Mouse (Mus musculus) heart, adult 18-20 months (tissue): ENCODE results near the gene Gbf1. TPM values are rescaled to one million over a fixed set of nuclear protein-coding genes. Genes with fewer than 3 reads are reported as not detected.
"Not testable (repeated sequence)": the region's sequence is repeated elsewhere in the genome, so short reads cannot be mapped to it uniquely, and the experiment has no call there.

Source experiments
- DNase-seq, 2 experiments: peaks; one replicate each; pipeline ENCODE4 v3.0.0; 2021 to 2022; ENCODE audit warnings: mixed read lengths in 1 of 2
- long read RNA-seq, 2 experiments: library from polyadenylated mRNA; stranded (forward); transcript quantifications; one replicate each; pipeline ENCODE4 v2.0.0; 2021
- total RNA-seq, 2 experiments: library from RNA; stranded (reverse); gene quantifications; 2 replicates each; pipeline ENCODE4 v1.2.3; 2021

Gbf1 gene
- 10 to 100 TPM; 38.4 to 41.8 TPM for total RNA-seq
- long read RNA-seq, experiment 1, full-length matches to known transcripts = 2 of 18 reads
- long read RNA-seq, experiment 1, partial matches to known transcripts = 12 of 18 reads
- long read RNA-seq, experiment 1, other reads (novel, unspliced or antisense) = 4 of 18 reads
- long read RNA-seq, experiment 2, partial matches to known transcripts = 2 of 3 reads
- long read RNA-seq, experiment 2, other reads (novel, unspliced or antisense) = 1 of 3 reads

GRCm38 (mm10) chr19:46152127-46152803, at the start of gene Gbf1:
Gene Gbf1, plus strand, starts transcription at chr19:46152509.
- DNase-seq = peak; percentile 97 to 99

- DNase-seq = no peak
Measured at GRCm38 (mm10) chr19:46103437-46104186, 48.7 kb upstream of the Gbf1 start.

DNA sequence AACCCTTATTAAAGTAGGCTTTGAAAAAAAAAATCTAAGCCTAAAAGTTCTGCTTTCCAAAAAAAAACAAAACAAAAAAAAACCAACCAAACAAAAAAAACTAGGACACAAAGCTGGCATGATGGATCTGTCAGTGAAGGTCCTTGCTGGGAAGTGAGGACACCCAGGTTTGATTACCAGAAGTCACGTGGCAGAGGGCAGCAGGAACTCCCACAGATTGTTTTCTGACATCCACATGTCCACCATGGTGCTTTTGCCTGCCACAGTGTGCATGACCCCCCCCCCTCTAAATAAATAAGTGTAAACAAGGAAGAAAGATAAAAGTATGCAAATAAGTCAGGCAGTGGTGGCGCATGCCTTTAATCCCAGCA, 48.1 kb upstream of the Gbf1 start:
- no peak for DNase-seq

- no peak for DNase-seq
Measured at GRCm38 (mm10) chr19:46110214-46110613, 42.1 kb upstream of the Gbf1 start.

- DNase-seq = no peak
Measured at GRCm38 (mm10) chr19:46110781-46111180, 41.5 kb upstream of the Gbf1 start.

- DNase-seq = no peak
Measured at GRCm38 (mm10) chr19:46114617-46115016, 37.7 kb upstream of the Gbf1 start.

DNA sequence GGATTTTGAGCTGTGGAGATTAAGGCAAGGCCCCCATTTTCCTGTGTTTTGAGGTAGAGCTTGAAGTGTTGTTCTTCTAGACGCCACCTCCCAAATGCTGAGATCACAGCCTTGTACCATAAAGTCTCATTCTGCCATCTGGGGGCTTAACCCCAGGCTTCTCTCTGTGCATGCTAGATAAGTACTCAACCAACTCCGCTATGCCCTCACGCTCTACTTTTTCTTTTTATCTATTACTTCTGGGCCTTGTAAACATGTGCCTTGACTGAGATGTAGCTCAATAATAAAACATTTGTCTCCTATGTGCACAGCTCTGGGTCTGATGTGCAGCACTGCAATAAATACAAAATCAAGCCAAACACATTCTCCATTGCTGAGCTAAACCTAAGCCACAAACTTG, 32.9 kb upstream of the Gbf1 start:
- no peak for DNase-seq

DNA sequence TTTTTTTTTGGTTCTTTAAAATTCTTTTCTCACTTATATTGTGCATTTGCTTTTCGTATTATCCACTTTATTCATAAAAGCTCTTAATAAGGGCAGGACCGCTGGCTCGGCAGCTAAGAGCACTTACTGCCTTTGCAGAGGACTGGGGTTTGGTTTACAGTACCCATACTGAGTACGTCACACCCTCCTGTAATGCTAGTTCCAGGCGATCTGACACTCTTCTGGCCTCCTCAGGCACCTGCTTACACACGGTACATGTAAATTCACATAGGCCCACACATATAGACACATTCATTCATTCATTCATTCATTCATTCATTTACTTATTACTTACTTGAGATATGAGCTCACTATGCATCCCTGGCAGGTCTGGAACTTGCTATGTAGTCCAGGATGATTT, 31.4 kb upstream of the Gbf1 start:
- DNase-seq = no peak

DNA sequence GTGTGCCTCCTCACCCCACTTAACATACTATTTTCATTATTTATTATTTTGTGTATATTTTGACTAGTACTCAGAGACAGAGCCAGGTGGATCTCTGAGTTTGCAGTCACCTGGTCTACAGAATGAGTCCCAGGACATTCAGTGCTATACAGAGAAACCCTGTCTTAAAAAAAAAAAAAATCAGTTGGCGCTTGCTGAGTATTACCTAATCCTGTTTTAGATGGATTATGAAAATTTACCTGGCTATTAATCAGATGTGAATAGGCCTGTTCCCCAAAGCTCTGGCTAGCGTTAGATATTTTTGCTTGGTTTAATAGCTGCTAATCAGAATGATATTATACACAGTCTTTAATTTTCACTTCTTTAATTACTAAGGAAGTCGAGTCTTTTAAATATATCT, 28.4 kb upstream of the Gbf1 start:
- DNase-seq = no peak

DNA sequence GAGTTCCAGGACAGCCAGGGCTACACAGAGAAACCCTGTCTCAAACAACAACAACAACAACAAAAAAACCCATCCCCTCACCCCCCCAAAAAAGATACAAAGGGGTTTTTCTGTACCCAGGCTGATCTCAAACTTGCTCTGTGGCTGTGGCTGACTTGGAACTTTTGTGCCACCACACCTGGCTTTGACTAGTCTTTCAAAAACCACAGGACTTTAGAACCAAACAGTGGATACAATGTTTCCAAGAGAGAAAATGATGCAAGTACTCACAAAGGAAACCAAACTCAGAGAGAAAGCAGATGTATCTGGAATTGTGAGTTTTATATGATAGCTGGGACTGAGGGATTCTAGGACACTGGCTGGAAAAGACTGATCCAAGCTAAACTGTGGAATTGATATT, 27.7 kb upstream of the Gbf1 start:
- no peak for DNase-seq

GRCm38 (mm10) chr19:46126301-46126700, 26.0 kb upstream of the Gbf1 start:
- DNase-seq = no peak

DNA sequence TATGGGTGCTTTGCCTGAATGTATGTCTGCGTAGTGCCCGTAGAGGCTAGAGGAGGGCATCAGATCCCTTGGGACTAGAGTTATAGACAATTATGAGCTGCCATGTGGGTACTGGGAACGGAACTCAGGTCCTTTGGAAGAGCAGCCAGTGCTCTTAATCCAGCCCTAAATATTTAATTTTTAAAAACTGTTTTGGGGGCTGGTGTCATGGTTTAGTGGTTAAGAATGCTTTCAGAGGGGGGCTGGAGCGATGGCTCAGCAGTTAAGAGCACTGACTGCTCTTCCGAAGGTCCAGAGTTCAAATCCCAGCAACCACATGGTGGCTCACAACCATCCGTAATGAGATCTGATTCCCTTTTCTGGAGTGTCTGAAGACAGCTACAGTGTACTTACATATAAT, 22.6 kb upstream of the Gbf1 start:
- DNase-seq = not testable (repeated sequence)

DNA sequence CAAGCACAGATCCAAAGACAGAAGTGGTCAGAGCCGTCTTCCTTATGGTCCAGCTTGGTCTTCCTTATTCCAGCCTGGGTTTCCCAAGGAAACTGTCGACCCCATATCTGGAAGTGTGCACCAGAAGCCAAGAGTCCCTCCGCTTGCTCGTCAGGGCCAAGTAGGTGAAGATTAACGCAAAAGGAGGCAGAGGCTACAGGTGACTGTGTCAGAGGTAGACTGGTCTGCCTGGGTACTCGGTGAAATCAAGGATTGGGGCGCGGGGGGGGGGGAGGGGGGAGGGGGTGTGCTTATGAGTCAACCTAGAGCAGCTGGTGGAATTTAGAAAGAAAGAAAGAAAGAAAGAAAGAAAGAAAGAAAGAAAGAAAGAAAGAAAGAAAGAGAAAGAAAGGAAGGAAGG, 21.0 kb upstream of the Gbf1 start:
- DNase-seq = no peak

DNA sequence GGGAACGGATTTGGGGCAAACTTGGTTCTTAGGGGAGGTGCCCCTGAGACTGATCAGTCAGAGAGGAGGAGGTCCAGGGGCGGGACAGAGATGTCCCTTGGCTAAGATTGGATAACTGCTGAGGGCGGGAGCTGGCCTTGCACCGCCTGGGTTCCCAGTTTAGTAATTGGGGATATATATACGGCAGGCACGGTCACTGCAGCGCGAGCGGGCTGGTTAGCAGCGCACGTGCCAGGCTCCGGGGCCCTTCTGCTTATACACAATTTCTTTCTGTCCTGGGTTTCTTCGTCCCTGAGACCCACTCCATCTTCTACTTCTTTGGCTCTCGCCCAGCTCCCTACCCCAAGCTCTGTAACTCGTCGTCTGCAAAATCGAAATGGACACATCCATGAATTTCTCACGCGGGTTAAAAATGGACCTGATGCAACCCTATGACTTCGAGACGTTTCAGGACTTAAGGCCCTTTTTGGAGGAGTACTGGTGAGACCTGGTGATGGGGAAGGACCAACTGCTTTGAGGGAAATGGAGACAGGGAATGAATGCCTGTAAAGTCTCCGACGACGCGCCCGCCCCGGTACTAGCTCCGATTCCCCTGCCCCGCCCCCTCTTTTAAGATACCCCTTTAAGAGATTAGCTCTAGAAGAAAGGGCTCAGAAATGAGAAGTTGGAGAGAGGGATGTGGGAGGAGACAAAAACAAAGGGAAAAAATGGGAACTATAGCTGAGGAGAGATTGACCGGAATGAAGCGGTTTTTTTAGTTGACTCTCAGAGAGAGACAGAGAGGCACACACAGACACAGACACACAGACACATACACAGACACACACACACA, 20.4 kb upstream of the Gbf1 start, which contains the start of gene Elovl3:
TSS of gene Elovl3 (plus strand) at position 204 of the 832 bp plus-strand sequence.
- peak; percentile 40 to 59 for DNase-seq

DNA sequence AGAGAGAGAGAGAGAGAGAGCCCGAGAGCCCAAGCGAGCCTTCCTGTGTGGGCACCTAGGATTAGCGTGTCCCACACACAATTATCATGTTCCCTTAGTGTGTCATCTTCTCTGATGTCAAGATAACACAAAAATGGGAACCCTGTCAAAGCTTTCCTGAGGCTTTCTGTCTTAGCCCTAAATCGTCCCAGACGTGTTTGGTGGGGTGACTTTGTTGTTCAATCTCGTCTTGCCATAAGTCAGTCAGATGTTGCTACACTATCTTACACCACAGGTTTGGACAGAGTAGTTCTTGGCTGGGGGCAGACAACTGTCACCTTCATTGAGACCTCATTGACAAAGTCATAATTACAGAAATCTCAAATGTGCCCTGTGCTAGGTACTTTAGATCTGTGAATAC, 19.7 kb upstream of the Gbf1 start:
- DNase-seq = no peak

DNA sequence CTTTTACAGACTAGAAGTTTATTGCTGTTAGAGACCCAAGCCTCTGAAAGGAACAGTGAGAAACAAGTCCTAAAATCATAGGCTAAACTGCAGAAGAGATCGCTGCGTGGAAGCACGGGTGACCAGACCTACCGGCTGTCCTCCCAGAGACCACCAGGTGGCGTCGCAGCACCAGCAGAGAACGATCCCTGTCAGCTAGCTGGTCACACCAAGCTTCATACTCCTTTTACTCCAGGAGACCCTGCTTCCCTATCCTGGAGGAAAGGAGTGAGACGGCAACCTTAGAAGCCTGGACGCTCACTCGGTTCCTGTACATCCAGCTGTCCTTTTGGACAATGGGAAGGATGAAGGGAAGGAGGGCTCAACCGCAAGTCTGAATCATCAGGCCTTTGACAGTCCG, 17.0 kb upstream of the Gbf1 start:
- peak; percentile 87 to 96 for DNase-seq

GRCm38 (mm10) chr19:46135789-46136638, 16.3 kb upstream of the Gbf1 start:
- peak; percentile 64 for DNase-seq

DNA sequence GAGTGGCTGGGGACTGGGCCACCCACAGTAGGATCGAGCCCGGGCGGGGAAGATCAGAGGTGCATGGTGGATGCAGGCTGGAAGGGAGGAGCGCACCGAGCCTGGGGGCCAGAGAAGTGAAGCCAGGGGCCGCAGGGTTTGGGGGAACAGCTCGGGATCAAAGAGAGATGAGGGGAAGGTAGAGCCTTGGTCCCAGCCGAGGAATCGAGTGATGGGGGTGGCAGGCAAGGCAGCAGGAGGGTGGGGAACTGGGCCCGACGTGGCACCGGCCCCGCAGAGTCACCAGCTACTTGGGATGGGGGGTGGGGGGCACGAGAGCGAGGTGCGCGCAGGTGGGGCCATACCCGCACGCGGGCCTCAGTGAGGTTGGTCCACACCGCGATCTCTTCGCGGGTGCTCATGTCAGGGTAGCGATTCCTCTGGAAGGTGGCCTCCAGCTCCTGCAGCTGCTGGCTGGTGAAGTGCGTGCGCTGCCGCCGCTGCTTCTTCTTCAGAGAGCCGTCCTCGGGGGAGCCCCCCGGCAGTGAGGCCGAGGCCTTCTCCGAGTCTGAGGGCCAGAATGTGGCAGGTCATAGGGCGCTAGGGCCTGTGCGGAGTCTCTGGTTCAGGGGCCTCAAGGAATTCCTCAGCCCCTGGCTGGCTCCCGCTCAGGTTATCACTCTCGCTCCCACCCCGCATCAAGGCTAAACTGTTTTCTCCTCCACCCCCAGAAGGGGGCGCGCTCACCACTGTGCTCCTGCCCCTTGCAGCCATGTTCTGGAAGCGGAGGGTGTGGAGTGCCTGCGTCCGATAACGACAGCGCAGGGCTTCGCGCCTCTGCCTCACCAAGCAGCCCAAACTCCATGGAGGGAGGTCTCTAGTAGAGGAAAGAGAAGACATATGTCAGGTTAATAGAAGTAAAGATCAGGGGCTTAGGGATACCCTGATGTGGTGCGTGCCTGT, 15.4 kb upstream of the Gbf1 start:
- DNase-seq = peak; percentile 69 to 84

DNA sequence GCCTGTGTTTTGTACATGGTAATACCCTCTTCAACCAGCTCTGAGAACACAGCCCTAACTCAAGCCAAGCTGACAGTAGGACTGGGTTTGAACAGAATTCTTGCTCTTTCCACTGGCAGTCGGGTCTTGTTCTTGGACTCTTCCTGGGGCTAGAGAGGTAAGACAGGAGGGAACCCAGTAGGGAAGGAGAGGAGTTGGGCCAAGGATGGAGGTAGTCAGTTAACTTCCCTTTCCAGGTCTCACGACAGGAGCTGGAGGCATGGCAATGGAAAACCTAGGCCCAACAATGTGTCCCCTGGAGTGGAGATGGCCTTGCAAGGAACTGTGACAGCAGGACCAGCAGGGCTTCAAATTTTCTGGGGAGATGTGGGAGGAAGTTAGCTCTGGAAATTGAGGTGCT, 12.0 kb upstream of the Gbf1 start:
- DNase-seq = no peak

DNA sequence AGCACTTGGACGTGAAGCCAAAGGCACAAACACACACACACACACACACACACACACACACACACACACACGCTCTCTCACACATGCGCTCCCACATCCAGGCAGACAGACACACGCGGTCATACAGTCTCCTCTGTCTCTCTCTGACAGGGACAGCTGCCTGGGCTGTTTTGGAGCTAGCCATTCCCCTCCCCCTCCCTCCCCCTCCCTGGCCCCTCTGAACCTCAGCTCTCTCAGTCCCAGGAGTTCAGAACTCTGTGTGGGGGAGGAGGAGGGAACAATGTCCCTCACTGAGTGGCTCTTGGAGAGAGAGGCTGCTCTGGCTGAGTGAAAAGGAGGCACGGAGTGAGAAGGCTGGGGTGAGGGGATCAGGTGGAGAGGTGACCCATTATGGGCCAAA, 11.2 kb upstream of the Gbf1 start:
- no peak for DNase-seq
